Mouse (Mus musculus): Measurements from ENCODE around the gene Fam129b. TPM values are rescaled to one million over a fixed set of nuclear protein-coding genes. Genes with fewer than 3 reads are reported as not detected.

Fam129b gene
- total and polyA plus RNA-seq, 3 experiments: 17.5 to 20.0 TPM; not detected in 1

GRCm38 (mm10) chr2:32969326-32969725 lies 93.4 kb downstream of the Fam129b start:
- Histone ChIP-seq H3K9me3 (replicated peaks; ENCODE audit: insufficient read depth, low read length) (no peaks in the 10 kb centered on the region), H3K79me2 (ENCODE audit: control insufficient read depth, insufficient read depth, low read length, poor library complexity) (peaks cover 11% of the 10 kb centered on the region), H3K4me1 (ENCODE audit: control insufficient read depth in 1 of 2, insufficient read depth in 2 of 2, low read length in 2 of 2) (no peaks in the 10 kb centered on the region), H3K27me3 (ENCODE audit: control insufficient read depth in 1 of 2, insufficient read depth in 2 of 2, low read length in 2 of 2) (no peaks in the 10 kb centered on the region), H3K4me3 (ENCODE audit: control insufficient read depth in 1 of 2, insufficient read depth in 1 of 2, low read depth in 2 of 2, low read length in 2 of 2) (no peak overlapping the region), H3K9ac (ENCODE audit: control insufficient read depth, low read depth, low read length, poor library complexity, severe bottlenecking) (no peak overlapping the region), H3K36me3 (ENCODE audit: control insufficient read depth in 1 of 2, insufficient read depth in 2 of 2, low read length in 2 of 2) (peaks cover under 1% of the 10 kb centered on the region in 2 experiments), H3K27ac (ENCODE audit: control insufficient read depth, low read depth, low read length) (no peak overlapping the region)
- TF ChIP-seq POLR2A (IDR thresholded peaks at IDR 0.05; ENCODE audit: control insufficient read depth in 1 of 2, insufficient read depth in 1 of 2, low read depth in 1 of 2, low read length in 2 of 2, poor library complexity in 1 of 2): no peak
- no peak for TF ChIP-seq MYC (IDR thresholded peaks at IDR 0.05; ENCODE audit: low read depth, low read length)
- no peak for TF ChIP-seq TAL1 (IDR thresholded peaks at IDR 0.05; ENCODE audit: low read length)
- no peak for TF ChIP-seq KAT2A (conservative IDR thresholded peaks at IDR 0.05; ENCODE audit: low read depth, low read length)
- no peak for TF ChIP-seq SMC3 (IDR thresholded peaks at IDR 0.05; ENCODE audit: low read depth, low read length)
- TF ChIP-seq UBTF (IDR thresholded peaks at IDR 0.05; ENCODE audit: borderline replicate concordance, insufficient read depth, low read depth, low read length): no peak
- TF ChIP-seq NELFE (IDR thresholded peaks at IDR 0.05; ENCODE audit: low read depth, low read length): no peak
- TF ChIP-seq MAX (IDR thresholded peaks at IDR 0.05; ENCODE audit: low read length): no peak
- no peak for TF ChIP-seq MAFK (IDR thresholded peaks at IDR 0.05; ENCODE audit: borderline replicate concordance, low read depth, low read length)
- TF ChIP-seq ZMIZ1 (IDR thresholded peaks at IDR 0.05; ENCODE audit: low read depth, low read length): no peak
- TF ChIP-seq RAD21 (IDR thresholded peaks at IDR 0.05; ENCODE audit: low read depth, low read length): no peak
- no peak for TF ChIP-seq TCF12 (IDR thresholded peaks at IDR 0.05; ENCODE audit: low read depth, low read length)
- TF ChIP-seq ELF1 (IDR thresholded peaks at IDR 0.05; ENCODE audit: low read depth, low read length): no peak
- TF ChIP-seq EP300 (IDR thresholded peaks at IDR 0.05; ENCODE audit: low read depth in 1 of 2, low read length in 2 of 2): no peak
- no peak for TF ChIP-seq ZNF384 (IDR thresholded peaks at IDR 0.05; ENCODE audit: low read depth, low read length)
- TF ChIP-seq ETS1 (IDR thresholded peaks at IDR 0.05; ENCODE audit: low read depth, low read length): no peak
- no peak for TF ChIP-seq JUND (IDR thresholded peaks at IDR 0.05; ENCODE audit: low read depth, low read length)
- no peak for TF ChIP-seq NRF1 (IDR thresholded peaks at IDR 0.05; ENCODE audit: insufficient read depth, low read depth, low read length, poor library complexity, severe bottlenecking)
- DNase-seq (ENCODE audit: low read depth, low spot score): no peak

DNA sequence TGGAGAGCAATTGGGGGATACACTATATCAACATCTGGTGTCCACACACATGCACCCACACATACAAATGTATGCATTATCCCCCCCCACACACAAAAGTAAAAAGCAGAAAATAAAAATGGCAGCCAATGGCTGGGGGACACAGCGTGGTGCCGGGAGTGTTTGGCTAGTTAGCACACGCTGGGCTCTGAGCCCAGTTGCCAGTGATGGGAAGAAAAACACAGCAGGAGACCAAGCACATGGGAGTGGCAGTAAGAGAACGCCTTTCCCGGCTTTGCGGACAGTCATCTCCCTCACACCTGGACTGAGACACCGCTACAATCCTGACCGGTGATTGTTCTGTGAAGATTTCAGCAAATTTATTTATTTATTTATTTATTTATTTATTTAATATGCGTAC lies 95.3 kb downstream of the Fam129b start:
- no peaks in the 10 kb centered on the region for H3K4me1 ChIP-seq (ENCODE audit: control insufficient read depth in 1 of 2, insufficient read depth in 2 of 2, low read length in 2 of 2)
- no peak overlapping the region for H3K4me3 ChIP-seq (ENCODE audit: control insufficient read depth in 1 of 2, insufficient read depth in 1 of 2, low read depth in 2 of 2, low read length in 2 of 2)
- H3K9ac ChIP-seq (ENCODE audit: control insufficient read depth, low read depth, low read length, poor library complexity, severe bottlenecking): no peak overlapping the region
- no peaks in the 10 kb centered on the region for H3K27me3 ChIP-seq (ENCODE audit: control insufficient read depth in 1 of 2, insufficient read depth in 2 of 2, low read length in 2 of 2)
- no peaks in the 10 kb centered on the region for H3K9me3 ChIP-seq (replicated peaks; ENCODE audit: insufficient read depth, low read length)
- H3K27ac ChIP-seq (ENCODE audit: control insufficient read depth, low read depth, low read length): no peak overlapping the region
- H3K36me3 ChIP-seq (ENCODE audit: control insufficient read depth in 1 of 2, insufficient read depth in 2 of 2, low read length in 2 of 2): no peaks in the 10 kb centered on the region
- peaks cover 9% of the 10 kb centered on the region; the same call in 1 of the 2 replicates for H3K79me2 ChIP-seq (ENCODE audit: control insufficient read depth, insufficient read depth, low read length, poor library complexity)
- TF ChIP-seq ZNF384 (IDR thresholded peaks at IDR 0.05; ENCODE audit: low read depth, low read length) (no peak), MYC (IDR thresholded peaks at IDR 0.05; ENCODE audit: low read depth, low read length) (no peak), TBP (IDR thresholded peaks at IDR 0.05; ENCODE audit: low read depth, low read length) (no peak), POLR2AphosphoS2 (IDR thresholded peaks at IDR 0.05; ENCODE audit: low read length) (no peak), UBTF (IDR thresholded peaks at IDR 0.05; ENCODE audit: borderline replicate concordance, insufficient read depth, low read depth, low read length) (no peak), NELFE (IDR thresholded peaks at IDR 0.05; ENCODE audit: low read depth, low read length) (no peak), ZMIZ1 (IDR thresholded peaks at IDR 0.05; ENCODE audit: low read depth, low read length) (no peak), BHLHE40 (IDR thresholded peaks at IDR 0.05; ENCODE audit: borderline replicate concordance, low read depth, low read length) (no peak), MEF2A (IDR thresholded peaks at IDR 0.05; ENCODE audit: extremely low read depth, insufficient replicate concordance, low read depth, low read length, poor library complexity, severe bottlenecking) (no peak), ETS1 (IDR thresholded peaks at IDR 0.05; ENCODE audit: low read depth, low read length) (no peak), USF1 (IDR thresholded peaks at IDR 0.05; ENCODE audit: low read depth, low read length) (no peak), GABPA (IDR thresholded peaks at IDR 0.05; ENCODE audit: low read depth, low read length) (no peak), TCF12 (IDR thresholded peaks at IDR 0.05; ENCODE audit: low read depth, low read length) (no peak)
- DNase-seq (ENCODE audit: low read depth, low spot score): no peak
